Mouse (Mus musculus) C2C12 (cell line): ENCODE results near the gene Dapk1. TPM values are rescaled to one million over a fixed set of nuclear protein-coding genes. Genes with fewer than 3 reads are reported as not detected.
"Not testable (repeated sequence)": the region's sequence is repeated elsewhere in the genome, so short reads cannot be mapped to it uniquely, and the experiment has no call there.

Source experiments
- H3K27me3 ChIP-seq: one replicate; pipeline ENCODE4 v1.6.1; 2011; ENCODE audit not compliant: control insufficient read depth, insufficient read depth, insufficient read length
- H3K36me3 ChIP-seq: one replicate; pipeline ENCODE4 v1.6.1; 2011; ENCODE audit not compliant: control insufficient read depth, insufficient read depth
- H3K4me3 ChIP-seq: one replicate; pipeline ENCODE4 v1.5.1; 2011; ENCODE audit warnings: mild to moderate bottlenecking, control low read depth; ENCODE audit not compliant: poor library complexity, insufficient read depth, severe bottlenecking
- H3K79me2 ChIP-seq: one replicate; pipeline ENCODE4 v1.6.1; 2011; ENCODE audit not compliant: control insufficient read depth, insufficient read depth
- H3K79me3 ChIP-seq: one replicate; pipeline ENCODE4 v1.6.1; 2011; ENCODE audit warnings: low read depth, control low read depth
- H3ac ChIP-seq: one replicate; pipeline ENCODE3; 2011; ENCODE audit warnings: low read depth; ENCODE audit not compliant: control insufficient read depth, insufficient read length
- CEBPB ChIP-seq: IDR thresholded peaks from one replicate; pipeline ENCODE4 v1.6.1; 2011; ENCODE audit warnings: low read depth, mild to moderate bottlenecking, control low read depth, moderate library complexity
- CTCF ChIP-seq: IDR thresholded peaks from one replicate; pipeline ENCODE4 v1.5.1; 2011; ENCODE audit not compliant: control insufficient read depth, insufficient read depth, insufficient read length
- FOSL1 ChIP-seq: IDR thresholded peaks from one replicate; pipeline ENCODE4 v1.8.0; 2011; ENCODE audit warnings: mild to moderate bottlenecking, low read length; ENCODE audit not compliant: poor library complexity, insufficient read depth, severe bottlenecking
- MAX ChIP-seq: IDR thresholded peaks from one replicate; pipeline ENCODE4 v1.6.1; 2011; ENCODE audit warnings: mild to moderate bottlenecking, control low read depth
- MYOD1 ChIP-seq: IDR thresholded peaks from one replicate; pipeline ENCODE4 v1.6.1; 2011; ENCODE audit warnings: low read depth; ENCODE audit not compliant: control insufficient read depth, insufficient read length
- MYOG ChIP-seq: IDR thresholded peaks from one replicate; pipeline ENCODE4 v1.6.1; 2011; ENCODE audit not compliant: control insufficient read depth, insufficient read length; ENCODE audit errors: extremely low read depth
- USF1 ChIP-seq: IDR thresholded peaks from one replicate; pipeline ENCODE4 v1.6.1; 2011; ENCODE audit warnings: low read depth, mild to moderate bottlenecking, control low read depth, moderate library complexity
- polyA plus RNA-seq: library from polyadenylated mRNA; unstranded; fragments of >200 nt; fragmentation: generic; extraction: Trizol; gene quantifications from one replicate; pipeline ENCODE4 v1.2.1, GENCODE M21; 2012; ENCODE audit warnings: missing spikeins

Gene Dapk1
- polyA plus RNA-seq, 1 experiment: not detected

DNA sequence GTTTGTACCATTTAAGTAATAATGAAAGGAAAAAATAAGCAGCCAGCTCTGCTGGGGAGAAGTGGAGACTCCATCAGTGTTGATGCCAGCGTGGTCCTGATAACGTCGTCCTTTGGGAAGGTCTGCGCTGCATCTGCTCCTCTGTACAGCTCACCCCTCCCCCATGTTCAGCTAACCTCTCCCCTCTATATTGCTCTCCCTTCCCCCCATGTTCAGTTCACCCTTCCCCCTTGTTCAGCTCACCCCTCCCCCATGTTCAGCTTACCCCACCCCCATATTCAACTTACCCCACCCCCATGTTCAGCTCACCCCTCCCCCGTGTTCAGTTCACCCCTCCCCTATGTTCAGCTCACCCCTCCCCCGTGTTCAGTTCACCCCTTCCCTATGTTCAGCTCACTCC, 8.8 kb downstream of the Dapk1 start:
- no peak for TF ChIP-seq CTCF
- TF ChIP-seq MYOD1: no peak
- TF ChIP-seq USF1: no peak
- no peak for TF ChIP-seq CEBPB
- TF ChIP-seq FOSL1: no peak
- TF ChIP-seq MAX: no peak
- Histone ChIP-seq H3K27me3 (no peaks in the 10 kb centered on the region), H3K36me3 (no peaks in the 10 kb centered on the region), H3K79me3 (no peaks in the 10 kb centered on the region), H3K4me3 (no peak overlapping the region), H3K79me2 (no peaks in the 10 kb centered on the region), H3ac (no peak overlapping the region)

- H3K79me2 ChIP-seq, H3K36me3 ChIP-seq, H3K4me3 ChIP-seq, H3ac ChIP-seq, H3K79me3 ChIP-seq, H3K27me3 ChIP-seq: not testable (repeated sequence)
Measured at GRCm38 (mm10) chr13:60610971-60611370, 9.2 kb downstream of the Dapk1 start.

DNA sequence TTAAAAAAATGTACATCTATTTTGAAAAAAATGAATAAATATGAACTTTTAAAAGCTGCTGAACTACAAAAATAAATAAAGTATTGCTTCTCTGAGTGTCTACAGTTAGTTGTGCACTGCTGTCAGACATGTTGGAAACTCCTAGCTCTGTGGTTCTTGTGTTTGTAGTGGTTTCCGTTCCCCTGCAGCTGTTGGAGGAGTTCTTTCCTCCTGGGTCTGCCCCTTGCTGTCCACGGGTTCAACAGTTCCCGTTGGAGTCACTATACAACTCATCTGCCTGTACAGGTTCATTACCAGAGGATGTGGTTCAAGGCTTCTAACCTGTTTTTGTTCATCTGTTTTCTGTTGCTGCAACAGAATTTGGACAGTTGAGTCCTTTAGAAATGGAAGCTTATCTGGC, 10.4 kb downstream of the Dapk1 start:
- Histone ChIP-seq H3K4me3 (no peak overlapping the region), H3K79me2 (no peaks in the 10 kb centered on the region), H3K79me3 (no peaks in the 10 kb centered on the region), H3ac (no peak overlapping the region), H3K36me3 (no peaks in the 10 kb centered on the region), H3K27me3 (no peaks in the 10 kb centered on the region)
- no peak for TF ChIP-seq USF1
- no peak for TF ChIP-seq MYOD1
- TF ChIP-seq FOSL1: no peak
- no peak for TF ChIP-seq CEBPB
- TF ChIP-seq MYOG: no peak
- no peak for TF ChIP-seq MAX
- TF ChIP-seq CTCF: no peak

- Histone ChIP-seq H3K27me3 (no peaks in the 10 kb centered on the region), H3K79me3 (no peaks in the 10 kb centered on the region), H3K4me3 (no peak overlapping the region), H3K36me3 (no peaks in the 10 kb centered on the region), H3K79me2 (no peaks in the 10 kb centered on the region), H3ac (no peak overlapping the region)
- TF ChIP-seq FOSL1 (no peak), MYOG (no peak), CTCF (no peak), CEBPB (no peak), MAX (no peak)
Measured at GRCm38 (mm10) chr13:60614154-60614553, 12.4 kb downstream of the Dapk1 start.

DNA sequence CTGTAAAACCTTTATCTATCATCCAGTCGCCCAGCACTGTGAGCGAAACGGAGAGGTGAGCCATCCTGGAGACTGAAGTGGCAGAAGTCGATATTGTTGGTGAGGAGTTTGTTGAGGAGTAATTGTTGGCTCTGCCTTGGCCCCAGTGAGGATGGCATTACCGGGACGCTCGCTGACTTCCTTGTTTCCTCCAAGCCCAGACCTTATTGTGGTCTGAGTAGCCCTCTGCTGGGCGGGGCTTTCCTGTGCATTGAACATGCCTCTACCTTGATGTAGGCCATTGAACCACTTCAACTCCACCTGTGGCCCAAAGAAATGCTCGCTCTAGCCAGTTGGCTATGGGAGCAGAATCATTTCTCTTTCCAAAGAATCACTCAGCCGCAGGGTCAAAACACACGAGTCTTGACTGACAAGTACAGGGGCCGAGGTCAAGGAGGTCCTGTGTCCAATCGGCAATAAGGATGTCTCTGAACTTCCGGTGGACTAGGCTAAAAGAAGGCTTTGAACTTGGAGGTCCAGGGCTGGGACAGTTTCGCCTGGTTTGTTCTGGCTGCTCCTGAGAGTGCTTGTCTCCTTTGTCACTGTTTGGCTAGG, 13.4 kb downstream of the Dapk1 start:
- Histone ChIP-seq H3ac (no peak overlapping the region), H3K36me3 (no peaks in the 10 kb centered on the region), H3K79me3 (no peaks in the 10 kb centered on the region), H3K27me3 (no peaks in the 10 kb centered on the region), H3K4me3 (no peak overlapping the region), H3K79me2 (no peaks in the 10 kb centered on the region)
- TF ChIP-seq USF1 (no peak), MYOG (no peak), CEBPB (no peak), FOSL1 (no peak)

DNA sequence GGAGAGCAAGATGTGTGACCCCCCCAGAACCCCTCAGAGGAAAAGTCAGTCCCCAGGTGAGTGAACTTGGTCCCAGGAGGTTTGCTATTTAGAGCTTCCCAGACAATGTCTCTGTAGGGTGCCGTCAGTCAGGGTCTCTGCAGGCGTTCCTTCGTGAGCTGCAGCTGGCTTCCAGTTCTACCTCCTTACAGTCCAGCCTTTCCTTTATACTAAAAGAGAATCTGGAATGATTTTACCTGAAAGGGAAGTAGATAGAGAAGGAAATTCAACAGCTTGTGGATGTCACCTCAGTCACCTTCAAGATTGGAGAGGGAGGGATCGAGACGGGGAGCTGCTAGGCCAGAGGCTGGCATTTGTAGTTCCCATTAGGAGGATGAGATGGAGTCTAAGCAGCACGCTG, 14.3 kb downstream of the Dapk1 start:
- Histone ChIP-seq H3K27me3 (no peaks in the 10 kb centered on the region), H3K79me3 (no peaks in the 10 kb centered on the region), H3K4me3 (no peak overlapping the region), H3K79me2 (no peaks in the 10 kb centered on the region), H3ac (no peak overlapping the region), H3K36me3 (no peaks in the 10 kb centered on the region)
- TF ChIP-seq USF1 (no peak), MYOD1 (no peak)

DNA sequence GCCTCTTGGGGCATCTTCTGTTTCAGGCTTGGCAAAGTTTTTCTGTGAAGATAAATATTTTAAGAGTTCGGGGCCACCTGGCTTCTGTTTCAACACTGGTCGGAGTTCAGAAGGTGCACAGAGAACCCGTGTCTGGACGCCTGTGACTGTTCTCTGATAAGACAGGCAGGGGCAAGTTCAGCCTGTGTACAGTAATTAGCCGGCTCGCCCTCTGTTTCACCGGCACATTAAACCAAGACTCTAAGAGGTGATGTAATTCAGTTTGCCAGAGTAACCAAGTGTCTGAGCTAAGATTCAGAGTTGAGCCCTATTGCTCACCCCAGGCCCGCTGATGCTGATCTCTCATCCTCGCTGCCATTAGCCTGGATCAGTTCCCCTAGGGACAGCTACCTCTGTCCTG, 16.5 kb downstream of the Dapk1 start:
- Histone ChIP-seq H3K79me2 (no peaks in the 10 kb centered on the region), H3K79me3 (no peaks in the 10 kb centered on the region), H3K4me3 (no peak overlapping the region), H3K27me3 (no peaks in the 10 kb centered on the region), H3ac (no peak overlapping the region), H3K36me3 (no peaks in the 10 kb centered on the region)
- TF ChIP-seq MYOG (no peak), CTCF (no peak), FOSL1 (no peak), CEBPB (no peak), MAX (no peak), USF1 (no peak), MYOD1 (no peak)
